Mouse (Mus musculus): Measurements from ENCODE around the gene Sgk1.

Sgk1 gene

DNA sequence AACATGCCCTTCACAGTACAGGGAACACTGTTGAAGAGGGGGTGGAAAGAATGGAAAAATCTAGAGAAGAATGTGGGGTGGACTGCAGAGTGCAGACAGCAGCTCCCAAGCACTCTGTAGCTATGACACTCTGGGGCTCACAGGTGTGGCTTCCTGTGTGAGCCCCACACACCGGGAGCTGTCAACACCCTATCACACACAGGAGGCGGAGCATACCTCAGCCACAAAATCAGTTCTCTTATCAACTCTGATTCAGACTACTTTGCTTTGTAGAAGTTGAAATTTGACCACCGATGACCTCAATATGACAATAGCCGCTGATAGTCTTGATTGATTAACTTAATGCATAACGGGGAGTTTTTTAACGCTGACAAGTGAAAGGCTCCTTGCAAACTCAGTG, 93.4 kb downstream of the Sgk1 start:
- DNase-seq (ENCODE audit: low spot score), result no peak

DNA sequence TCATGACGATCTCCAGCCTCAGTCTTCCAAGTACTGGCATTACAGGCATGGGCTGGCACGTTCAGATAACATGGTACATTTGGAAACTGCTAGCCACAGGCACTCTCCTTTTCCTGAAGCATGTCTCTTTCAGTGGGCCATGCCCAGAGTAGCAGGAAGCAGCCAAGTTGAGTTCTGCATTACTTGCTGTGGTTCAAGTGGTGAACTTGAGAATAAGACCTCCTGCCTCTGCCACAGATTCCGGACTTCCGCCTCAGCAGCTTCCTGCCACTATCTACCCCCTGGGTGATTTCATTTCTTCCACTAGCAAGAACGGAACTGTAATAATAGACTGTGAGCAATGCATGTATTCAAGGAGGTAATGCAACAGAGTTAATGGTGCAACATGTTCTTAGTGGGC, 94.3 kb downstream of the Sgk1 start:
- peak; percentile 13 for DNase-seq (ENCODE audit: low spot score)

DNA sequence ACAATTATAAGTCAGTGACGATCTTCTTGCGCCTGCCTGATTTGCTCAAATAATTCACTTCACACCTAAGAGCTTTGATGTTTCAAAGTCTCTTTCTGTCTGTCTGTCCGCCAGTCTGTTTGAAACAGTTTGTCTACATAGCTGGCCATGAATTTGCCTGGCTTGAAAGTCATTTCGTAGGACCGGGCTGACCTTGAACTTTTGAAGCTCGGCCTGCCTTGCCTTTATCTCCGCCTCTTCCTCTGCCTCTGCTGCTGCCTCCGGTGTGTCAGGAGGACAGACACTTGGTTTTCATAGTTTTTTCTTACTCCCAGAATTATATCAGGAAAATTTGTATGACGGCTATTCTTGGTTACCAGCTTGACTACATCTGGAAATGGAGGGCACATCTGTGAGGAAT, 96.4 kb downstream of the Sgk1 start:
- DNase-seq (ENCODE audit: low spot score), result no peak

DNA sequence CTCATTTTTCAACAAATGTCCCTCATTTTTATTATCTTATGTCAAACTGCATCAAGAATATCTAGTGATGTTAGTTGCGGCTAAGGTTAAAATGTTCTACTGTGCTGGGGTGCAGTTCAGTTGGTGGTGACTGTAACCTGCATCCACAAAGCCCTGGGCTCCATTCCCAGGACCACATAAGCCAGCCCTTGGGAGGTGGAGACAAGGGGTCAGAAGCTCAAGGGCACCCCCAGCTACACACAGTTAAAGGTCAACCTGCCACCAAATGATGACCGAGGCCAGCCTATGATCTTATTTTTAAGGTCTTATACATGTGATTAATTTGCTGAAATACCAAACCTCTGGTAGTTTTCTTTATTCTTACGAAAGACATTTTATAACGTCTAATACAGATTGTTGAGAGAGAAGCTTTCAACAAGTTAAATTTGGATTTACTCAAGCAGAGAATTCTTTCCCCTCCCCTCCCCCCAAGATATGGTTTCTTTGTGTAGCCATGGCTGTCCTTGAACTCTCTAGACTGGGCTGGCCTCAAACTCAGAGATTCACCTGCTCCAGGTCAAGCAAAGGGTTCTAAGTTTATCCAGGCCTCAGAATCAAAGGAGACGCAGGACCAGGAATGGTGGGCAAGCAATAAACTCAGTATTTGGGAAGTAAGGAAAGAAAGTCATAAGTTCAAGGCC, 97.4 kb downstream of the Sgk1 start:
- DNase-seq (ENCODE audit: low spot score), result no peak

DNA sequence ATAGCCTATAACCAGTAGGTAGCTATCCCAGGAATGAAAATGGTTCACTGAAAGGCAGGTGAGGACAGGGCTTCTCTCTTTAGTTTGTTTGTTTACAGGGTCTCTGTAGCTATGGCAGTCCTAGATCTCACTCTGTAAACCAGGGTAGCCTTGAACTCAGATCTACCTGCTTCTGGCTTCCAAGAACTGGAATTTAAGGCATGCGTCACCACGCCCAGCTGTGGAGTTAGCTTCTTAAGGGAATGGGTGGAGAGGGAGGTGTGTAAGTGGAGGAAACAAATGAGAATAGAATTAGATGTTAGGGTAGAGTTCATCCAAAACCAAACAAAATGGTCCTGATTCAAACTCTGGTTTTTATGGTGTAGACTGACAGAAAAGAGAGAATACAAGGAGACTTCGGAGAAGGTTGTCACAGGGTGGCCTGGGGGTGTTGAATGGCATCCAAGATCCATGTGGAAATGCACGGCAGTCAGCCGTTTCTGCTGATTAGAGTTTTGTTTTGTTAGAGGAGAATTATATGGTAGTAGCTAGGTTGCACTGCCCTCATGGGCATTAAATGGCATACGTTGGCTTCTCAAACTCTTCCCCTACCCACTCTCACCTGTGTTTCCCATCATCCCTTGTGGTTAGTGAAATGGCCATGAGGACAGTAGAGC, 98.9 kb downstream of the Sgk1 start:
- DNase-seq (ENCODE audit: low spot score), result no peak

DNA sequence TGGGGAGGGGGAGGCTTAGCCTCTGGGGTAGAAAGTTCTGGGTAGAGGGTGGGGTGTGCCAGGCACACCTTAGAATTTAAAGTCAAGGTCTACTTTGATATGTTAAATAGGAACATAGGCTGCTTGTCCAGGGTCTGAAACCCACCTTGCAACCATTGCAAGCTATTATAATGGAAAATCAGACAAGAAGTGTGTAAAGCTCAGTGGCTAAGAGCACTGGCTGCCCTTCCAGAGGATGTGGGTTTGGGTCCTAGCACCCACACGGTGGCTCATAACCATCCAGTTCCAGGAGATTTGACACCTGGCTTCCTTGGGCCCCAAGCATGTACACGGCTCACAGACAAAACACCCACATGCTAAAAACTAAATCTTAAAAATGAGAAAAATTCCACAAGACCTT, 100.3 kb downstream of the Sgk1 start:
- DNase-seq (ENCODE audit: low spot score), result no peak

DNA sequence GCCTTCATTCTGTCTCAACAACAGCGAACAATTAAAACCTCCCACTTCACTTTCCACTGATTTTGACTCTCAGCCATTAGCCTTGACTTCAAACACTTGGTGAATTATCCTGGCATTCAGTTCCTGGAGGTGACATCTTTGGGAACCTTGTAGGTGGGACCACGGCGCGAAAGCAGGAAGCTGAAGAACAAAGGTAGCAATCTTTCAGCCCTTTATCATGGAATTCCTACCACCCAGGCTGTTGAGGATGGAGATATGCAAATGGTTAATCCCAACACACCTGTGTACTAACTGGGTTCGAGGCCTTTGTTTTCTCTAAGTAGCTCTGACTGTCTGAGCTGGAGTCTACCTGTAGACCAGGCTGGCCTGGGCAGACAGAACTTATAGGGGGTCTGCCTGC, 106.5 kb downstream of the Sgk1 start:
- DNase-seq (ENCODE audit: low spot score), result no peak

DNA sequence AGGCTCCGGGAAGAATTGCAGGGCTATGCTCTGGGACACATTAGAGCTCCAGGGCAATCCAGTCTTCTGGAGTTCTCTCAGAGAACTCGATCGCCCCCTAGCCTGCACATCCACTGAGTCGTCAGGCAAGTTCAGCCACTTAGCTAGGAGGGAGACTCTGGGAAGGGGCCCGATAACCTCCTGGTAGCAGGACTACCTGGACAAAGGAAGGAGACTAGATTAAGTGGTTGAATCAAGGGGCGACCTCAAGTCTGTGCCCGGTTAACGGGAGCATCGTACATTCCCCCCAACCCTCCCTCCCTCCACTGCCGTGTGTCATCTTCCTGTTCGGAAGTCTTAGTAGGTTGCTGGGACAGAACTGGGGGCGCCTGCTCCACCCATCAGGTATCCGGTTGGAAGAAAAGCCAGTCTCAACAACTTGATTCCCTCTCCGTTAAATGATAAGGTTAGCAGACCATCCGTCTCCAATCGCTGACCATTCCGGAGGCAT, 109.4 kb downstream of the Sgk1 start:
- peak; percentile 94 for DNase-seq (ENCODE audit: low spot score)

DNA sequence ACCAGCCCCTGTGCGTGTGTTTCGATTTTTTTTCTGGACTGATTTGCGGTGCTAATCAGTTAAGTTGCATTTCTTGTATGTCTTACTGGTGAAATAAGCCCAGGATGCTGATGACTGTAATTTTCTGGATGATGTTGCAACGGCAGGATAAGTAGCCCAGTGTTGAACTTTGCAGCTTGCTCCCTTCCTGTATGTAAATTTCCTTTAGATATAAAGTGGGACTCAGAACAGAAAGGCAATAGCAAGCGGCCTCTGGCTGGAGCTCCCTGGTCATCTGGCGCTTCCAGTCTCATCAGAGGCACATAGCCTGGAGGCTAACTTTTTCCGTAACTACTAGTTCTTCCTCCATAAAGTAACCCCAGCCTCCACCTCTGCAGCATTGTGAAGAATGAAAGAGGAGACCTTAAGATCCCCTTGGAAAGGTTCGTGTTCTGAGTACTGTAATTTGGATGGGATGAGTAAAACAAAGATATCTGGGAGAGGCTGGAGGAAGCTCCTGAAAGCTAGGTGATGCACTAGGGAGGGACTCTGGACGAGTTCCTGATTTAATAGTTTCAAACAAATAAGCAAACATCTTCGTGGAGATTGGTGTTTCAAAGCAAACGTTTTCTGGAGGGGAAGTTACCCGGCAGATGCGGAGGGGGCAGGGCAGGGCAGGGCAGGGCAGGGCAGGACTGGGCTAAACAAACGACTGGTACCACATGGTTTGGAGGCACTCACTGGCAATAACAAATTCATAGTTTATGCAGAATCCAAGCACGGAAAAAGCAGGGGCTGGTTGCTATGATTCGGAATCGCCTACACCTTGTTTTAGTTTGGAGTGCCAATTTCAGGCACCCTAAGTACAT, 110.2 kb downstream of the Sgk1 start:
- peak; percentile 50 for DNase-seq (ENCODE audit: low spot score)

DNA sequence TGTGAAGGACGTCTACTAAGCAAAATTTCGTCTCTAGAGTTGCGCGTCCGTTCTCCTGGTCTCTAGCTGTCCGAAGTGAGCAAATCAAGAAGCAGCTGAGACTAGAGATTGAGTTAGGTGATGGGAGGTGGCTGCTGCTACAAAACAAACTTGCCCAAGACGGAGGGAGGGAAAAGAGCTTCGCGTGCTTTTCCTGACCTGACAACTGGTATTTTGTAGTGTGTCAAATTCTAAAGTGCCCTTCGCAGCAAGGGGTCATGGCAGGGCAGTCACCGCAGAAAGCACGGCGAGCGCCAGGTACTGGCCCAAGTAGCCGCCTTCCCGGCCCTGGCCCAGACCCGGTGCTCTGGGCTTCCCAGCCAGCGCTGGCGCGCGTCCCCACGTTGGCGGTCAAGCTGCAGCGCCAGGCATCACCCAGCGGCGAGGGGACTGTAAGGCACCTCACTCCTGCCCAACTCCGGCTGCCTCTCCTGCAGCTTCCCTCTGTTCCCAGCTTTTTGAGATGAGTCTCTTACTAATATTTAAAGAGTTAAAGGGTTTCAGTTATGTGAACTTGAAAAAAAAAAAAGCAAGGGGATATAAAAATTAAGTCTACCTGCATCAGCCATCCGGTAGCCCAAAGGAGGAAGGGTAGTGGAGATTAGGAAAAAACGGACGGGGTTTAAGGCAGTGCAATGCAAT, 111.0 kb downstream of the Sgk1 start:
- DNase-seq (ENCODE audit: low spot score), result peak; percentile 82

DNA sequence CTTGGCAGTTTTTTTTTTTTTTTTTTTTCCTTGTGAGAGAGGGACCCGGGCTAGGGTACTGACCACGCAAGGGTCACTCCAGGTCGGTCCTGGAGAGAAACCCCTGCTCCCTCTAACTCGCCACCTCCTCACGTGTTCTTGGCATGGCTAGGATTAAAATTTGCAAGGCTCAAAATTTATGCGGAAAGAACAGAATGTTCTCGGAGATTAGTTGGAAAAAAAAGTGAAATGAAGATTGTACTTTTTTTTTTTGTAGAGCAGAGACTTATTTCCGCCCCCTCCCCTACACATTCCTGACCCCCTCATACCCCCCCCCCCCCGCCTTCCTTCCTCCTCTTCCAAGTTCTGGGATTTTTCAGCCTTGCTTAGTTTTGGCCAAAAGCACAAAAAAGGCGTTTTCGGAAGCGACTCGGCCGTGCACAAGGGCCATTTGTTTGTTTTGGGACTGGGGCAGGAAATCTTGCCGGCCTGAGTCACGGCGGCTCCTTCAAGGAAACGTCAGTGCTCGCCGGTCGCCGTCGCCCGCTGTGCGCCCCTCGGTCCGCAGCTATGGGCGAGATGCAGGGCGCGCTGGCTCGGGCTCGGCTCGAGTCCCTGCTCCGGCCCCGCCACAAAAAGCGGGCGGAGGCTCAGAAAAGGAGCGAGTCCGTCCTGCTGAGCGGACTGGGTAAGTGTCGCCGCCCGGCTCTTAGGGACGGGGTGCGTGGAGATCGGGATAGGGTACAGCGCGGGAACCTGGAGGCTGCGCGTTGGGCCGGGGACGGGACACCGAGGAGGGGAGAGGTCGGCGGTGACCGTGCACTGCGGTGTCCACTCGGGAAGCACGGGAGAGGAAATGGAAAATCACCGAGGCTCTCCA, 111.8 kb downstream of the Sgk1 start:
- peak; percentile 53 for DNase-seq (ENCODE audit: low spot score)

DNA sequence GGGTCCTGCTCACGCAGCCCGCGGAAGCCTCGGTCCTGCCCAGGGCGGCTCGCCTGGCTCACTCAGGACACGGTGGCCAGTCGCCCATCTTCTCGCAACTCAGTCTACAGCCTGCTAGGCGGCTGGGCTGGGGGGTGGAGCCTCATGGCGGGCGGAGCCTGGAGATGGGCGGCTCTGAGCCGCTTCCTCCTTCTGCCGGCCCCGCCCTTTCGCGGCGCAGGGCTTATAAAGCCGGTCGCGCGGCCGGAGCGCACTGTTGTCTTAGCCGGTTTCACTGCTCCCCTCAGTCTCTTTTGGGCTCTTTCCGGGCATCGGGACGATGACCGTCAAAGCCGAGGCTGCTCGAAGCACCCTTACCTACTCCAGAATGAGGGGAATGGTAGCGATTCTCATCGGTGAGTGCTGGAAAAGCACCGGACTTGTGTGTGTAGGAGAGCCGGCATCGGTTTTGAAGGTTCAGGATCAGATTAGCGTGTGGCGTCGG, 112.5 kb downstream of the Sgk1 start:
- DNase-seq (ENCODE audit: low spot score), result peak; percentile 97

DNA sequence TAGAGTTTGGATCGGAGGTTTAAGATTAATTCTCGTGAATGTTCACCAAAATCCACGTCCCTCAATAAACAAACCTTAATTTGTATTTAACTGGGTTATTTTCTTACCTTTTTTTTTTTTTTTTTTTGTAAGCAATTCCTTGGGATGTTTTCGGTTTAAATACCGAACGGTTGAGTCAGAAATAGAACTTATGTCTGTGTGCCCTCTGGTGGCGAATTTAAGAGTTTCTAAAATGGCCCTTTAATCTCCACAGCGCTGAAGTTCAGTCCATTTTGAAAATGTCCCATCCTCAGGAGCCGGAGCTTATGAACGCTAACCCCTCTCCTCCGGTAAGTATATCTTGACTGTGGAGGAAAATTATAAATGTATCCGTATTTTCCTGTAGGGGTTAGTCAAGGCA, 113.2 kb downstream of the Sgk1 start:
- peak; percentile 78 for DNase-seq (ENCODE audit: low spot score)

DNA sequence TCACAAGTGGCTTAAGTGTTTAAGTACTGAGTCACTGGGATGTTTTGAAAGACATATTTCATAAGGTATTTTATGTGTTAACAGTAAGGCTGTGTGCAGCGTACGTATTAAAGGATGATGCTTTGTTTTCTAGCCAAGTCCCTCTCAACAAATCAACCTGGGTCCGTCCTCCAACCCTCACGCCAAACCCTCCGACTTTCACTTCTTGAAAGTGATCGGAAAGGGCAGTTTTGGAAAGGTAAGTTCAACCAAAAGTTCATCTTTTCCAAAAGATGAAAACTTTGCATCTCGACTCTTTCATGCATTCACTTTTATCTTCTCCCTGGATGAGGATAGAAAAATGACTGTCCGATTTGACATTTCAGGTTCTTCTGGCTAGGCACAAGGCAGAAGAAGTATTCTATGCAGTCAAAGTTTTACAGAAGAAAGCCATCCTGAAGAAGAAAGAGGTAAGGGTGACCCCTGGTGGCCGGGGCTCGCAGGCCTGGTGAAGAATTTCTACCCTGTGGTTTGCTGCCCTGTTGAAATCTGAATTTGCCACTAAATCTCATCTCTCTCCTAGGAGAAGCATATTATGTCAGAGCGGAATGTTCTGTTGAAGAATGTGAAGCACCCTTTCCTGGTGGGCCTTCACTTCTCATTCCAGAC, 113.8 kb downstream of the Sgk1 start:
- peak; percentile 89 for DNase-seq (ENCODE audit: low spot score)

DNA sequence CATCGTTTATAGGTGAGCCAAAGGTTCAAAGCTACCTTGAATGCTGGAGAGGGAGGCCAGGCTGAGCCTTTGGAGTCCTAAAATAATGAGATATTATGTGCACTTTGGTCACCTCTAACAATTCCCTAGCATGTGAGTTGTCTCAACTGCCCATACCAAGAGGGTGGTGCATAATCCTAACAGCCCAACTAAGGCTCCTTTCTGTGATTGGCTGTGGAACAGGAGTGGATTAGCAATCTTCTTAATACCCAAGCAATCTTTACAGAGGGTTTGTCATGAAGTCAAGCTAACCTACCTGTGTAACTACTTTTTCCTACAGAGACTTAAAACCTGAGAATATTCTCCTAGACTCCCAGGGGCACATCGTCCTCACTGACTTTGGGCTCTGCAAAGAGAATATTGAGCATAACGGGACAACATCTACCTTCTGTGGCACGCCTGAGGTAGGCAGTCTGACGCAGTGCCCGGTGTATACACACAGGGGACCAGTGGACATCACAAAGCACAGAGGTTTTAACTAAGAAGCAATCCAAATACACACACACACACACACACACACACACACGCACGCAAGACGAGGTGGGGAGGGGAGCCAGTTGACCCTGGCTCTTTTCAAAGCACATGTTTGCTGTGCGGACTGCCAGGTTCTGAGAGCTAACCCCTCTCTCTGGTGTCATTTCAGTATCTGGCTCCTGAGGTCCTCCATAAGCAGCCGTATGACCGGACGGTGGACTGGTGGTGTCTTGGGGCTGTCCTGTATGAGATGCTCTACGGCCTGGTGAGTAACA, 114.9 kb downstream of the Sgk1 start:
- peak; percentile 16 for DNase-seq (ENCODE audit: low spot score)

DNA sequence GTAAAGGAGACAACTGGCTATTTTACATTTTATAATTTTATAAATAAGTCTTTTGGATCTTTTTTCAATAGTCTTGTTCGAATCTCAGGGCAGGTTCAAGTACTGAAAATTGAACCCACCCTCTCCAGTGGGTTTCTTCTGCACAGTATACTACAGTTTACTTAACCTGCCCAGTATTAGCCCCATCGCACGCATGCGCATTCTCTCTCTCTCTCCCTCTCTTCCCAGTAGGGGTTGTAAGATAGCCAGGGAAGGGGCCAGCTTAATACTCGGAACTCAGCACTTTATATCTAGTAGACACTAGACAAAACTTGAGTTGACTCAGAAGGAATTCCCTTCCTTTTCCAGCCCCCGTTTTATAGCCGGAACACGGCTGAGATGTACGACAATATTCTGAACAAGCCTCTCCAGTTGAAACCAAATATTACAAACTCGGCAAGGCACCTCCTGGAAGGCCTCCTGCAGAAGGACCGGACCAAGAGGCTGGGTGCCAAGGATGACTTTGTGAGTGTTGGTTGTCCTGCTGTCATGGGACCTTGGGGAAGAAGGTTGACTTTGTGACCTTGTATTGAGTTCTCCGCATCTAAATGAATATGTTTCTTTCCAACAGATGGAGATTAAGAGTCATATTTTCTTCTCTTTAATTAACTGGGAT, 115.7 kb downstream of the Sgk1 start:
- DNase-seq (ENCODE audit: low spot score), result peak; percentile 20

DNA sequence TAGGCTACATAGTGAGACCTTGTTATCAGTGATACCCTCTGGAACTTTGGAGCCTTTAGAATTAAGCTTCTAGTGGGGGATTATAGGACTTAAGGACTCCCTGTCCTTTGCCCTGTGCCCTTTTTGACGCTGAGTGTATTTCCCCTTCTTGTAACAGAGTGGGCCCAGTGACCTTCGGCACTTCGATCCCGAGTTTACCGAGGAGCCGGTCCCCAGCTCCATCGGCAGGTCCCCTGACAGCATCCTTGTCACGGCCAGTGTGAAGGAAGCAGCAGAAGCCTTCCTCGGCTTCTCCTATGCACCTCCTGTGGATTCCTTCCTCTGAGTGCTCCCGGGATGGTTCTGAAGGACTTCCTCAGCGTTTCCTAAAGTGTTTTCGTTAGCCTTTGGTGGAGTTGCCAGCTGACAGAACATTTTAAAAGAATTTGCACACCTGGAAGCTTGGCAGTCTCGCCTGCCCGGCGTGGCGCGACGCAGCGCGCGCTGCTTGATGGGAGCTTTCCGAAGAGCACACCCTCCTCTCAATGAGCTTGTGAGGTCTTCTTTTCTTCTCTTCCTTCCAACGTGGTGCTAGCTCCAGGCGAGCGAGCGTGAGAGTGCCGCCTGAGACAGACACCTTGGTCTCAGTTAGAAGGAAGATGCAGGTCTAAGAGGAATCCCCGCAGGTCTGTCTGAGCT, 116.7 kb downstream of the Sgk1 start:
- peak; percentile 20 for DNase-seq (ENCODE audit: low spot score)

DNA sequence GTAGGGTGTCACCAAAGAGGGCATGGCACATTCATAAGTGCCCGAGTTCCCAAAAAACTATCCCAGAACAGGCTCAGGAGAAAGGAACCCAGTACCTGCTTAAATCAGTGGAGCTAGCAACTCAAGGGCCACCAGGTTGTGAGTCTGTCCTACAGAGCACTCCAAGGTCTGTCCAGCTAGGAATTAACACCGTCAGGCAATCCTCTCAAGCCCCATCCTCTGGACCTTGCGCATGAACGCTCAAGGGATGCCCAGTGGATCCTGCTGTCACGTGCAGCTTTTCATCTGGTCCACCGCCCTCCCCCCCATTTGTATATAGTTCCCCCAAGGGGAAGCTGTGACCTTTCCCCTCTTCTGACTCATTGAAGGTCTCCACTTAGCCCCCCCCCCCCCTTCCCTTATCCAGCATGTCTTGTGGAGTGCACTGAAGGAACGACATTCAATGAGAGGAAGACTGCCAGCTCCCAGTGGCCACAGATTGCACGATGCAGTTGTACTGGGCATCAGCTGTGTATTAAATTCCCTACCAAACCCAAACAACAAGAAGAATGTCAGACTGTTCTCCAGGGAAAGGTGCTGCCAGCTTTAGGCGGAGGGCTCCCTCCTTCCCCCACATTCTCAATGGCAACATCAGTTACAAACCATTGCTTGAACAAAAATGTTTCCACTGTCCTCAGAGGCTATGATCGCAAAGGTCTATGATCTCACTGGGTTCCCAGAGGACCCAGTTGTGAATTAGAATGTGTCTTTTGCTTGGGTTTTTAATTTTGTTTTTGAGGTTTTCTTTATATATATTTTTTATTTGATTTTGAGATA, 118.7 kb downstream of the Sgk1 start:
- DNase-seq (ENCODE audit: low spot score), result peak; percentile 23
